Mouse (Mus musculus): ENCODE measurements around the gene Hmox1. TPM values are rescaled to one million over a fixed set of nuclear protein-coding genes. Genes with fewer than 3 reads are reported as not detected.

The Hmox1 gene
- total and polyA plus RNA-seq, 2 experiments from 2014 or later: 10.5 to 14.4 TPM

DNA sequence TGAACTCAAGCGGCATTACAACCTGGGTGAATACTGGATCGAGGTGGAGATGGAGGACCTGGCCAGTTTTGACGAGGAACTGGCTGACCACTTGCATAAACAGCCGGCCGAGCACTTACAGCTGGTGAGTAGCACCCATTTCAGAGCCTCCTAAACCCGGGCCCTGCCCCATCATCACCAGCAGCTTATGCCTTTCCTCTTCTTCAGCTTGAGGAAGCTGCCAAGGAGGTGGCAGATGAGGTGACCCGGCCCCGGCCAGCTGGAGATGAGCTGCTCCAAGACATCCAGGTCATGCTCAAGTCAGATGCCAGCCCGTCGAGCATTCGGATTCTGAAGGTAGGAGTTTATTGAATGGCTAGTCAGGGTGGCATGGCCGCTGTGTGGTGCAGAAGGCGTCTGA lies 16.7 kb downstream of the Hmox1 start:
- Histone ChIP-seq H3K9me3 (ENCODE audit: low read length) (no peaks in the 10 kb centered on the region), H3K4me1 (ENCODE audit: insufficient read depth) (peaks cover 7% of the 10 kb centered on the region; the same call in 1 of the 2 replicates), H3K36me3 (ENCODE audit: insufficient read depth) (peaks cover 11% of the 10 kb centered on the region; the same call in 1 of the 2 replicates), H3K27me3 (ENCODE audit: insufficient read depth, low read length) (no peaks in the 10 kb centered on the region), H3K27ac (ENCODE audit: low read depth, low read length) (no peak overlapping the region), H3K4me2 (ENCODE audit: low read depth) (peak overlapping the region; percentile 76), H3K9ac (peak overlapping the region; percentile 37), H3K4me3 (ENCODE audit: low read depth, low read length) (peak overlapping the region; percentile 67)
- 20% methylated on average over 13 of the region's 13 CpGs for whole genome bisulfite sequencing
- ATAC-seq (no peak), DNase-seq (no peak)
- no peak for TF ChIP-seq CTCF (IDR thresholded peaks at IDR 0.05; ENCODE audit: low read depth)

GRCm38 (mm10) chr8:75118505-75118904 lies 25.1 kb downstream of the Hmox1 start:
- Histone ChIP-seq H3K36me3 (ENCODE audit: insufficient read depth) (peaks cover 26% of the 10 kb centered on the region), H3K4me2 (ENCODE audit: low read depth) (no peak overlapping the region), H3K9me3 (ENCODE audit: low read length) (no peaks in the 10 kb centered on the region), H3K9ac (no peak overlapping the region), H3K4me1 (ENCODE audit: insufficient read depth) (no peaks in the 10 kb centered on the region), H3K4me3 (ENCODE audit: low read depth, low read length) (no peak overlapping the region), H3K27ac (ENCODE audit: low read depth, low read length) (no peak overlapping the region), H3K27me3 (ENCODE audit: insufficient read depth, low read length) (no peaks in the 10 kb centered on the region)
- no peak for ATAC-seq
- DNase-seq: no peak
- WGBS: 85% methylated on average over 1 of the region's 1 CpGs
- TF ChIP-seq CTCF (IDR thresholded peaks at IDR 0.05; ENCODE audit: low read depth): no peak

DNA sequence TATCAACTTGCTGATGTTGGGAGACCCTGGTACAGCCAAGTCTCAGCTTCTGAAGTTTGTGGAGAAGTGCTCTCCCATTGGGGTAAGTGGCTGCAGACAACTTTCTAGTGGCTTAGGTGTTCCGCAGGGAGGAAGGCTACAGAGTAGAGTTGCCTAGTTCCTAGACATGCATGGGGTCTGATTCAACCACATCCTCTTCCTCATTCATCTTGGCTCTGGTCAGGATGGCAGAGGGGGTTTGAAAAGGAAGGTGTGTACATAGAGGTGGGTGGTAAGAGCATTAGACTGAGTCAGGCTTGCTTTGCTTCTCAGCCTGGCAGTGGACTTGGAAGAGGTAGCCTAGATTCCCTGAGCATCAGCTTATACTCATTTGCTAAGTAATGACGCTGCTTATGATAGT lies 25.9 kb downstream of the Hmox1 start:
- Histone ChIP-seq H3K36me3 (ENCODE audit: insufficient read depth) (peaks cover 29% of the 10 kb centered on the region), H3K9me3 (ENCODE audit: low read length) (no peaks in the 10 kb centered on the region), H3K27me3 (ENCODE audit: insufficient read depth, low read length) (no peaks in the 10 kb centered on the region), H3K4me3 (ENCODE audit: low read depth, low read length) (no peak overlapping the region), H3K9ac (no peak overlapping the region), H3K4me2 (ENCODE audit: low read depth) (no peak overlapping the region), H3K27ac (ENCODE audit: low read depth, low read length) (no peak overlapping the region), H3K4me1 (ENCODE audit: insufficient read depth) (no peaks in the 10 kb centered on the region)
- DNase-seq (no peak), ATAC-seq (no peak)
- 97% methylated on average over 2 of the region's 2 CpGs for WGBS
- TF ChIP-seq CTCF (IDR thresholded peaks at IDR 0.05; ENCODE audit: low read depth): no peak

GRCm38 (mm10) chr8:75119747-75120146 lies 26.3 kb downstream of the Hmox1 start:
- peaks cover 29% of the 10 kb centered on the region for H3K36me3 ChIP-seq (ENCODE audit: insufficient read depth)
- H3K4me1 ChIP-seq (ENCODE audit: insufficient read depth): no peaks in the 10 kb centered on the region
- no peaks in the 10 kb centered on the region for H3K9me3 ChIP-seq (ENCODE audit: low read length)
- no peak overlapping the region for H3K4me2 ChIP-seq (ENCODE audit: low read depth)
- H3K27me3 ChIP-seq (ENCODE audit: insufficient read depth, low read length): no peaks in the 10 kb centered on the region
- ATAC-seq (no peak), DNase-seq (no peak)
- WGBS: 96% methylated on average over 2 of the region's 2 CpGs
- TF ChIP-seq CTCF (IDR thresholded peaks at IDR 0.05; ENCODE audit: low read depth): no peak
- no peak overlapping the region for H3K27ac ChIP-seq (ENCODE audit: low read depth, low read length)
- H3K9ac ChIP-seq: no peak overlapping the region
- no peak overlapping the region for H3K4me3 ChIP-seq (ENCODE audit: low read depth, low read length)

DNA sequence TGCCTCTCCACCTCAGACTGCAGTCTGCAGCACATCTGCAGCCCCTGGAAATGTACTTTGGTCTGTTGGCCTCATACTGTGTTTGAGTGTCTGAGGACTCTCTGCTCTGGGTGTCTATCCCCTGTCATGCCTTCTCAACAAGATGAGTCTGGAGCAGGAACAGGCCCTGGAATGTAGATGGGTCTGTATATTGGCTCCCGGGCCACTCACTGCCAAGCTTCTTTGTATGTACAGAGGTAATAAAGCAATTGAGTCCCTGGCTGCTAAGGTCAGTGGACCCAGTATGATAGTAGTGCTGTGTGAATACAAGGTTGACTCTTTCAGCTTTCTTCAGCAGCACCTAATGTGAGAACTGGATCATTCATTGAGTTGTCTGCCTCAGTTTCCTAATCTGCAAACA lies 34.0 kb downstream of the Hmox1 start:
- H3K27me3 ChIP-seq (ENCODE audit: insufficient read depth, low read length): no peaks in the 10 kb centered on the region
- 89% methylated on average over 1 of the region's 1 CpGs for WGBS
- H3K4me1 ChIP-seq (ENCODE audit: insufficient read depth): no peaks in the 10 kb centered on the region
- peaks cover 11% of the 10 kb centered on the region; the same call in 1 of the 2 replicates for H3K36me3 ChIP-seq (ENCODE audit: insufficient read depth)
- no peak overlapping the region for H3K27ac ChIP-seq (ENCODE audit: low read depth, low read length)
- H3K4me3 ChIP-seq (ENCODE audit: low read depth, low read length): no peak overlapping the region
- H3K9me3 ChIP-seq (ENCODE audit: low read length): no peaks in the 10 kb centered on the region
- H3K9ac ChIP-seq: no peak overlapping the region
- TF ChIP-seq CTCF (IDR thresholded peaks at IDR 0.05; ENCODE audit: low read depth): no peak
- ATAC-seq: no peak
- DNase-seq: no peak
- no peak overlapping the region for H3K4me2 ChIP-seq (ENCODE audit: low read depth)

- Histone ChIP-seq H3K4me1 (ENCODE audit: insufficient read depth) (no peaks in the 10 kb centered on the region; the same call in 1 of the 2 replicates), H3K9me3 (ENCODE audit: low read length) (no peaks in the 10 kb centered on the region), H3K9ac (no peak overlapping the region), H3K27me3 (ENCODE audit: insufficient read depth, low read length) (no peaks in the 10 kb centered on the region), H3K4me3 (ENCODE audit: low read depth, low read length) (no peak overlapping the region), H3K27ac (ENCODE audit: low read depth, low read length) (no peak overlapping the region), H3K36me3 (ENCODE audit: insufficient read depth) (peaks cover 4% of the 10 kb centered on the region; the same call in 1 of the 2 replicates), H3K4me2 (ENCODE audit: low read depth) (no peak overlapping the region)
- 14% methylated on average over 3 of the region's 3 CpGs for whole genome bisulfite sequencing
- DNase-seq: peak; percentile 45
- no peak for ATAC-seq
- peak; percentile 74 for TF ChIP-seq CTCF (IDR thresholded peaks at IDR 0.05; ENCODE audit: low read depth)
These were observed 39.1 kb downstream of the Hmox1 start for GRCm38 (mm10) chr8:75132485-75132884.

DNA sequence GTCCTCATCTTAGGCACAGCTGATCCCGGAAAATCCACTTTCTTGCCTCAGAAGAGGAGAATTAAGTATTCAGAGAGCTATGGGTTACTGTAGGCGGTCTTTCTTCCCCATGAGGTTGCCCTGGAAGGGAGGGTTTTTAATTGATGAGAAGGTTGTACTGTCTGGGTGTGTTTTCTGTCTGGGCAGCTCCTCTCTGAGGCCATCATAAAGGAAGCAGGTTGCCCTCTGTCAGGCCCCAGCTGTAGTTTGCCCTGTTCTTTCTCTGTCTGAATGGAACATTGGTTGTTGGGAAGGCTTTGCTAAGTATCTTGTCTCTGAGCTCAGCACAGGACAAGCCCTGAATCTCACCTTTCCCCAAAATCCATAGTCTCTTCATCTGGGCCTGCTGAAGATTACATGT lies 40.0 kb downstream of the Hmox1 start:
- 85% methylated on average over 2 of the region's 2 CpGs for WGBS
- H3K27ac ChIP-seq (ENCODE audit: low read depth, low read length): no peak overlapping the region

More for the DNA sequence above, 40.0 kb downstream of the Hmox1 start:
- H3K4me3 ChIP-seq (ENCODE audit: low read depth, low read length): no peak overlapping the region
- H3K36me3 ChIP-seq (ENCODE audit: insufficient read depth): peaks cover 4% of the 10 kb centered on the region; the same call in 1 of the 2 replicates
- H3K4me2 ChIP-seq (ENCODE audit: low read depth): no peak overlapping the region
- H3K4me1 ChIP-seq (ENCODE audit: insufficient read depth): no peaks in the 10 kb centered on the region; the same call in 1 of the 2 replicates
- H3K9me3 ChIP-seq (ENCODE audit: low read length): no peaks in the 10 kb centered on the region
- DNase-seq: no peak
- no peaks in the 10 kb centered on the region for H3K27me3 ChIP-seq (ENCODE audit: insufficient read depth, low read length)
- no peak overlapping the region for H3K9ac ChIP-seq
- no peak for TF ChIP-seq CTCF (IDR thresholded peaks at IDR 0.05; ENCODE audit: low read depth)
- ATAC-seq: no peak

Measured in forebrain, postnatal 0 days (tissue).